Mouse (Mus musculus): ENCODE results near the gene Sdc3.

- TF ChIP-seq CTCF (IDR thresholded peaks at IDR 0.05; ENCODE audit: low read depth, low read length) (no peak), POLR2AphosphoS5 (IDR thresholded peaks at IDR 0.05; ENCODE audit: insufficient replicate concordance, low read depth, low read length) (no peak), TAL1 (conservative IDR thresholded peaks at IDR 0.05; ENCODE audit: low read depth, low read length) (no peak), GATA2 (IDR thresholded peaks at IDR 0.05; ENCODE audit: borderline replicate concordance, low read depth, low read length) (no peak)
Observed at GRCm38 (mm10) chr4:130759875-130760274, 32.5 kb upstream of the Sdc3 start.
